Mouse (Mus musculus) monocyte, adult 5-6 weeks (primary cell): Measurements from ENCODE around the gene Rarres1. TPM values are rescaled to one million over a fixed set of nuclear protein-coding genes. Genes with fewer than 3 reads are reported as not detected.
A peak's percentile ranks its signal among the peaks of the same experiment; 100 is the strongest.

Experiments used
- ATAC-seq: fragments of 153-309, 156-312 bp; replicated peaks from 2 replicates; pipeline ENCODE4 v1.8.0; 2017; ENCODE audit warnings: mild to moderate bottlenecking; ENCODE audit not compliant: low TSS enrichment, insufficient number of reproducible peaks, severe bottlenecking, poor library complexity, low FRiP score
- total RNA-seq: library from RNA; stranded (forward); fragments of 200-1000, 200-491, 200-594 nt; gene quantifications from 3 replicates; pipeline ENCODE4 v1.2.3, GENCODE M21; 2017

The Rarres1 gene
- total RNA-seq, 1 experiment from 2014 or later, result not detected

GRCm38 (mm10) chr3:67447143-67447542 lies 68.2 kb downstream of the Rarres1 start:
- ATAC-seq, result no peak

GRCm38 (mm10) chr3:67434011-67434410 lies 81.3 kb downstream of the Rarres1 start:
- ATAC-seq, result no peak

GRCm38 (mm10) chr3:67429999-67430380 lies 85.3 kb downstream of the Rarres1 start, which contains the start of gene Gfm1:
Gene Gfm1 (plus strand): TSS chr3:67430096.
- peak; percentile 98 for ATAC-seq

DNA sequence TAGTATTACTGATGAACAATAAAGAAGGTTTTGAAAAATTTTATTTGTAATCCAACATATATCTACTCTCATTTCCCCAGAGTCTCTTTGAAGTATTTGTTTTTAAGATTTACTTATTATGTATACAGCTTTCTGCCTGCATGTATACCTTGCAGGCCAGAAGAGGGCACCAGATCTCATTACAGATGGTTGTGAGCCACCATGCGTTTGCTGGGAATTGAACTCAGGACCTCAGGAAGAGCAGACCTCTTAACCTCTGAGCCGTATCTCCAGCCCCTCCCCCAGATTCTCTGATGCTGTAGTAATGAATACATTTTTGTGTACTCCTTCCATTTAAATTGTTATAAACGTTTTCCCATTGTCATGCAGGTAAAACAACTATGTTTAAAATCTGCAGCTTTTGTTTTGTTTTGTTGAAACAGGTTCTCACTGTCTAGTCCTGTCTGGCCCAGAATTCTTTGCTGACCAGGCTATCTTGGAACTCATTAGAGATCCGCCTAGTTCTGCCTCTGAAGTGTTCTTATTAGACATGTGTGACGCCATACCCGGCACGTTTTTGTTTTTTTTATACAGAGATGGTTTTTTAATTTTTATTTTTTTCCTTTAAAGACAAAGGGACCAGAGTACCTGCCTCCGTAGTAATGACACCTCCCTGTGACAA lies 85.9 kb downstream of the Rarres1 start:
- ATAC-seq, result no peak

Other genes with a start within 250 kb of the Rarres1 start
- gene Mlf1, start 141.4 kb downstream of the Rarres1 start, total RNA-seq, result 0.32 to 0.39 TPM in 2 of 3 replicates, not detected in the other
- gene Gm17402, start 140.4 kb downstream of the Rarres1 start, total RNA-seq, result not detected in 3 replicates
- 21.0 to 39.6 TPM (median 28.6 TPM) in 3 replicates for gene Gfm1, start 85.4 kb downstream of the Rarres1 start, total RNA-seq
- 1.7 to 5.0 TPM (median 2.9 TPM) in 3 replicates for gene Lxn, start 51.6 kb downstream of the Rarres1 start, total RNA-seq
- 173 to 236 TPM (median 206 TPM) in 3 replicates for gene Mfsd1, start 67.2 kb upstream of the Rarres1 start, total RNA-seq